Mouse (Mus musculus): ENCODE data around the gene Abca1. TPM values are rescaled to one million over a fixed set of nuclear protein-coding genes. Genes with fewer than 3 reads are reported as not detected.

The Abca1 gene
- polyA plus RNA-seq, 1 experiment from 2014 or later: 9.3 TPM

GRCm38 (mm10) chr4:53062301-53063008 is 97.2 kb downstream of the Abca1 start:
- no peak for ATAC-seq (ENCODE audit: low FRiP score, low read depth)
- H3K27ac ChIP-seq: no peak overlapping the region
- H3K9ac ChIP-seq: no peak overlapping the region
- H3K4me1 ChIP-seq: no peaks in the 10 kb centered on the region
- no peaks in the 10 kb centered on the region for H3K27me3 ChIP-seq (replicated peaks)
- H3K4me3 ChIP-seq: no peak overlapping the region
- no peaks in the 10 kb centered on the region for H3K9me3 ChIP-seq
- no peak overlapping the region for H3K4me2 ChIP-seq (replicated peaks)
- 88% methylated on average over 7 of the region's 7 CpGs for WGBS
- H3K36me3 ChIP-seq: peaks cover 31% of the 10 kb centered on the region

- H3K4me1 ChIP-seq: peaks cover 4% of the 10 kb centered on the region; the same call in 1 of the 2 replicates
- H3K4me2 ChIP-seq (replicated peaks): no peak overlapping the region
- no peak overlapping the region for H3K9ac ChIP-seq
- H3K27me3 ChIP-seq (replicated peaks): no peaks in the 10 kb centered on the region
- H3K4me3 ChIP-seq: no peak overlapping the region
- peak; percentile 67 for ATAC-seq (ENCODE audit: low FRiP score, low read depth)
- no peak overlapping the region for H3K27ac ChIP-seq
- no peaks in the 10 kb centered on the region for H3K9me3 ChIP-seq
- H3K36me3 ChIP-seq: peaks cover 16% of the 10 kb centered on the region; the same call in 1 of the 2 replicates
- WGBS: 56% methylated on average over 9 of the region's 9 CpGs
These were observed 113.3 kb downstream of the Abca1 start for GRCm38 (mm10) chr4:53046238-53047022.

DNA sequence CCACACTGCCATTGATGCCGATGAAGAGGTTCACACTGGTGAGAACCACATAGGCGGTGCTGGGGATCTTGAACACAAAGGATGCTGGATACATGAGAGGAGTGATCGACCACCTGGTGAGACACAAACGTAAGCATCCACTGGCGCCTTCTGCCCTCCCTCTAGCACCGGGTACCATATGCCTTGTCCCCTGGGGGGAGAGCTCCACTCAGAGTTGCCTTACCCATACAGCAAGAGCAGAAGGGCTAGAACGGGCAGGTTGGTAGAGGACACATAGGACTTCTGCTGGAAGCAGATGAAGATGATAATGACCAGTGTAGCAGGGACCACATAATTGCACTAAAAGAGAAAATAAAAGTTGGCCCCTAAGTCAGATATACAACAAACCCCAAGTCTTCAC is 113.9 kb downstream of the Abca1 start:
- H3K27ac ChIP-seq: no peak overlapping the region
- peak; percentile 38 for ATAC-seq (ENCODE audit: low FRiP score, low read depth)
- peaks cover 19% of the 10 kb centered on the region; the same call in 1 of the 2 replicates for H3K36me3 ChIP-seq
- H3K4me3 ChIP-seq: no peak overlapping the region
- H3K4me1 ChIP-seq: peaks cover 4% of the 10 kb centered on the region; the same call in 1 of the 2 replicates
- 77% methylated on average over 7 of the region's 7 CpGs for WGBS
- no peaks in the 10 kb centered on the region for H3K27me3 ChIP-seq (replicated peaks)
- no peaks in the 10 kb centered on the region for H3K9me3 ChIP-seq
- no peak overlapping the region for H3K9ac ChIP-seq
- no peak overlapping the region for H3K4me2 ChIP-seq (replicated peaks)

- Histone ChIP-seq H3K27ac (no peak overlapping the region), H3K36me3 (peaks cover 14% of the 10 kb centered on the region; the same call in 1 of the 2 replicates), H3K4me3 (no peak overlapping the region), H3K27me3 (replicated peaks) (no peaks in the 10 kb centered on the region), H3K9ac (no peak overlapping the region), H3K4me2 (replicated peaks) (no peak overlapping the region), H3K4me1 (peaks cover 4% of the 10 kb centered on the region; the same call in 1 of the 2 replicates), H3K9me3 (no peaks in the 10 kb centered on the region)
- ATAC-seq (ENCODE audit: low FRiP score, low read depth): no peak
- 92% methylated on average over 8 of the region's 8 CpGs for WGBS
These were observed 115.9 kb downstream of the Abca1 start for GRCm38 (mm10) chr4:53043819-53044218.

GRCm38 (mm10) chr4:53030326-53030948 is 129.3 kb downstream of the Abca1 start:
- peaks cover 4% of the 10 kb centered on the region; the same call in 1 of the 2 replicates for H3K4me1 ChIP-seq
- no peak overlapping the region for H3K27ac ChIP-seq
- H3K4me3 ChIP-seq: no peak overlapping the region
- peaks cover 4% of the 10 kb centered on the region; the same call in 1 of the 2 replicates for H3K36me3 ChIP-seq
- no peaks in the 10 kb centered on the region for H3K9me3 ChIP-seq
- no peak overlapping the region for H3K4me2 ChIP-seq (replicated peaks)
- no peak overlapping the region for H3K9ac ChIP-seq
- ATAC-seq (ENCODE audit: low FRiP score, low read depth): peak; percentile 50; the same call in 1 of the 2 replicates
- no peaks in the 10 kb centered on the region for H3K27me3 ChIP-seq (replicated peaks)
- WGBS: 12% methylated on average over 8 of the region's 8 CpGs

GRCm38 (mm10) chr4:53027811-53028210 is 131.9 kb downstream of the Abca1 start:
- no peak overlapping the region for H3K27ac ChIP-seq
- 85% methylated on average over 3 of the region's 3 CpGs for WGBS
- H3K4me2 ChIP-seq (replicated peaks): no peak overlapping the region
- H3K4me3 ChIP-seq: no peak overlapping the region
- H3K27me3 ChIP-seq (replicated peaks): no peaks in the 10 kb centered on the region
- no peaks in the 10 kb centered on the region for H3K9me3 ChIP-seq
- no peak overlapping the region for H3K9ac ChIP-seq
- ATAC-seq (ENCODE audit: low FRiP score, low read depth): no peak
- peaks cover 11% of the 10 kb centered on the region for H3K36me3 ChIP-seq
- H3K4me1 ChIP-seq: peaks cover 4% of the 10 kb centered on the region; the same call in 1 of the 2 replicates

DNA sequence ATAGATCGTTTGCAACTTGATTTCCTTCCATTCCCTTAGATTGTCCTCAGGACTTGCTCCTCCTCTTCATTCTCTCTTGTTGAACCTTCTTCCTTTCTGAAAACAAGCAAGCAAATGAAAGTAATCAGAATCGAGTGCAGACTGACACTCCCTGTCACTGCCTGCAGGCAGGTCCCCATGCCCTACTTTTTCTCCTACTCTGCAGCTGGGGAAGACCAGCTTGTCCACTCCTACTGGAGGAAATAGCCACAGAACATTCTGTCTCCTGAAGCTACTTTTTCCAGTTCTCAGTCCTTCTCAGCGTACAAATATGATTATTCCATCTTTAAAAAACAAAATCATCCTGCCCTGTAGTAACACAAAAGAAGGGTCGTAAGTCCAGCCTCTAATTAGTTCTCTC is 135.3 kb downstream of the Abca1 start:
- WGBS: 86% methylated on average over 4 of the region's 4 CpGs
- Histone ChIP-seq H3K36me3 (peaks cover 27% of the 10 kb centered on the region), H3K4me1 (no peaks in the 10 kb centered on the region), H3K27ac (no peak overlapping the region), H3K9ac (no peak overlapping the region), H3K9me3 (no peaks in the 10 kb centered on the region), H3K4me2 (replicated peaks) (no peak overlapping the region), H3K4me3 (no peak overlapping the region), H3K27me3 (replicated peaks) (no peaks in the 10 kb centered on the region)
- no peak for ATAC-seq (ENCODE audit: low FRiP score, low read depth)

- Histone ChIP-seq H3K4me1 (no peaks in the 10 kb centered on the region), H3K27ac (no peak overlapping the region), H3K36me3 (peaks cover 34% of the 10 kb centered on the region), H3K9me3 (no peaks in the 10 kb centered on the region), H3K27me3 (replicated peaks) (no peaks in the 10 kb centered on the region), H3K9ac (no peak overlapping the region), H3K4me3 (no peak overlapping the region), H3K4me2 (replicated peaks) (no peak overlapping the region)
- WGBS: 96% methylated on average over 14 of the region's 14 CpGs
- no peak for ATAC-seq (ENCODE audit: low FRiP score, low read depth)
These were observed 136.3 kb downstream of the Abca1 start for GRCm38 (mm10) chr4:53023189-53023925.

GRCm38 (mm10) chr4:53018392-53018791 is 141.3 kb downstream of the Abca1 start:
- Histone ChIP-seq H3K36me3 (peaks cover 56% of the 10 kb centered on the region), H3K9ac (no peak overlapping the region), H3K4me1 (no peaks in the 10 kb centered on the region), H3K27ac (no peak overlapping the region), H3K9me3 (no peaks in the 10 kb centered on the region), H3K27me3 (replicated peaks) (no peaks in the 10 kb centered on the region), H3K4me3 (no peak overlapping the region), H3K4me2 (replicated peaks) (no peak overlapping the region)
- 89% methylated on average over 1 of the region's 1 CpGs for WGBS
- ATAC-seq (ENCODE audit: low FRiP score, low read depth): no peak

- Histone ChIP-seq H3K27ac (no peak overlapping the region), H3K4me2 (replicated peaks) (no peak overlapping the region), H3K9ac (no peak overlapping the region), H3K4me1 (peaks cover 5% of the 10 kb centered on the region; the same call in 1 of the 2 replicates), H3K9me3 (no peaks in the 10 kb centered on the region), H3K27me3 (replicated peaks) (no peaks in the 10 kb centered on the region), H3K4me3 (no peak overlapping the region), H3K36me3 (peaks cover 40% of the 10 kb centered on the region)
- 96% methylated on average over 3 of the region's 3 CpGs for WGBS
- no peak for ATAC-seq (ENCODE audit: low FRiP score, low read depth)
These were observed 144.7 kb downstream of the Abca1 start for GRCm38 (mm10) chr4:53015024-53015423.

DNA sequence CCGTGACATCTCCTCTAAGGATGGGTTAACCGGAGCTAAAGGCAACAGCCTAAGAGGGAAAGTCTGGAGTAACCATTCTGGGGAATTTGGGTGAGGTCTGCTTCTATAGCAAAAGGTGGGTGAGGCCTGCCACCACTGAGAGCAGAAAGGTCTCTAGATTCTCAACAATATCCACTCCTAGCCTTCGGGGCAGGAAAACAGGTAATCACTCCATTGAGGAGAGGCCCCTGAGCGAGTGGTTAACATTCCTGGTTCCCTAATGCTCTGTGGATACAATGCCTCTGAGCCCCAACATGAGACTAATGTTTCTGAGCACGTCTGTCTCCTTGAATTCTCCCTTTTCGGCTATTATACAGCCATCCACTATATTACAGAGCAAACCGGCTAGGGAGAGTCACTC is 145.3 kb downstream of the Abca1 start:
- Histone ChIP-seq H3K36me3 (peaks cover 34% of the 10 kb centered on the region), H3K27ac (no peak overlapping the region), H3K27me3 (replicated peaks) (no peaks in the 10 kb centered on the region), H3K4me2 (replicated peaks) (no peak overlapping the region), H3K4me1 (peaks cover 5% of the 10 kb centered on the region; the same call in 1 of the 2 replicates), H3K9ac (no peak overlapping the region), H3K4me3 (no peak overlapping the region), H3K9me3 (no peaks in the 10 kb centered on the region)
- WGBS: 94% methylated on average over 7 of the region's 7 CpGs
- no peak for ATAC-seq (ENCODE audit: low FRiP score, low read depth)

Data from neural tube, embryonic 12.5 days (tissue).